Mouse (Mus musculus) cerebellum, adult 2 months (tissue): ENCODE results near the gene Zfp791.

Experiments used
- CTCF ChIP-seq: fragments of 200-500 bp; IDR thresholded peaks from 2 replicates; pipeline ENCODE4 v1.5.1; 2011; ENCODE audit warnings: low read depth, mild to moderate bottlenecking, control low read depth, low read length, moderate library complexity, borderline replicate concordance; ENCODE audit not compliant: insufficient read depth
- POLR2A ChIP-seq: fragments of 200-500 bp; IDR thresholded peaks from 2 replicates; pipeline ENCODE4 v1.6.1; 2011; ENCODE audit warnings: low read length, control low read depth, borderline replicate concordance; ENCODE audit not compliant: insufficient read depth

DNA sequence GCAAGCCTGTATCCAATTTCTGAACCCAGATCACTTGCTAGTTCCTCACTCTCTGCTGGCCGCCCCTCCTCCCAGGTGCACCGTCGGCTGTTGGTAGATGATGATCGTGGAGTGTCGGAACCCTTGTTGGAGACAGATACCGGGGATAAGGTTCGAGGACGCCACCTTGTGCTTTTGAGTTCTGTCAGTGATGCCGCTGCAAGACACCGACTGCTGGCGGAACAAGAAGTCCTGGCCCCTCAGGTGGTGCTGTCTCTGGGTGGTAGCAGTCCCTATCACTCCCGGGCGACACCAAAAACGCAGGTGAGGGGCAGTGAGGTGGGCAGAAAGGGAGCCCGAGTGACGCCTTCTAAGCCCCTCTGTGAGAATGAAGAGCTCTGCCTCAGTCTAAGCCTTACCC lies 26.7 kb downstream of the Zfp791 start:
- TF ChIP-seq CTCF = no peak
- no peak for TF ChIP-seq POLR2A
